Mouse (Mus musculus) heart, adult 2 months (tissue): ENCODE measurements around the gene Zpbp2. TPM values are rescaled to one million over a fixed set of nuclear protein-coding genes. Genes with fewer than 3 reads are reported as not detected.
A peak's percentile ranks its signal among the peaks of the same experiment; 100 is the strongest.

Experiments
- DNase-seq, 2 experiments: peaks; one replicate each; pipeline ENCODE4 v3.0.0; 2021
- H3K27ac ChIP-seq: fragments of 200-600 bp; 2 replicates; pipeline ENCODE4 v1.8.1; 2022
- H3K27me3 ChIP-seq: fragments of 200-500 bp; 2 replicates; pipeline ENCODE4 v1.6.1; 2012; ENCODE audit warnings: mild to moderate bottlenecking, low read length, inconsistent platforms, mixed read lengths; ENCODE audit not compliant: control insufficient read depth, insufficient read depth
- H3K36me3 ChIP-seq: fragments of 200-500 bp; 2 replicates; pipeline ENCODE4 v1.6.1; 2012; ENCODE audit warnings: low read length, inconsistent platforms; ENCODE audit not compliant: control insufficient read depth, insufficient read depth
- H3K4me1 ChIP-seq: fragments of 200-500 bp; 2 replicates; pipeline ENCODE4 v1.6.1; 2011; ENCODE audit warnings: low read length; ENCODE audit not compliant: control insufficient read depth, insufficient read depth
- H3K4me3 ChIP-seq: fragments of 200-600 bp; 2 replicates; pipeline ENCODE4 v1.8.1; 2022
- H3K79me2 ChIP-seq: fragments of 200-500 bp; replicated peaks from 2 replicates; pipeline ENCODE4 v1.6.1; 2012; ENCODE audit warnings: mild to moderate bottlenecking, inconsistent platforms, low read length, moderate library complexity, mixed read lengths; ENCODE audit not compliant: control insufficient read depth, insufficient read depth
- H3K9ac ChIP-seq: fragments of 200-500 bp; 2 replicates; pipeline ENCODE4 v1.6.1; 2012; ENCODE audit warnings: low read depth, mild to moderate bottlenecking, control low read depth, inconsistent platforms, low read length, mixed read lengths
- CTCF ChIP-seq: fragments of 200-600 bp; IDR thresholded peaks from 2 replicates; pipeline ENCODE4 v1.8.1; 2022; ENCODE audit warnings: antibody characterized with exemption, mild to moderate bottlenecking, moderate library complexity
- EP300 ChIP-seq: fragments of 200-500 bp; IDR thresholded peaks from 2 replicates; pipeline ENCODE4 v1.6.1; 2011; ENCODE audit warnings: low read depth, low read length, control low read depth; ENCODE audit not compliant: insufficient read depth
- POLR2A ChIP-seq: fragments of 200-500 bp; IDR thresholded peaks from 2 replicates; pipeline ENCODE4 v1.6.1; 2011; ENCODE audit warnings: mild to moderate bottlenecking, low read depth, low read length, control low read depth; ENCODE audit not compliant: insufficient read depth
- WGBS: fragments of 180-500 bp; shearing (Covaris S2); methylation state at CpG from one replicate; pipeline ENCODE4 v1.1.7; 2018; 5-methylcytosine and 5-hydroxymethylcytosine counted together
- intact Hi-C: fragments of 180-260 bp; cut with DNase I; formaldehyde crosslinking; loops from one replicate; pipeline ENCODE4 v1.15.1; 2025
- polyA plus RNA-seq: library from polyadenylated mRNA; depleted of rRNA; stranded (reverse); fragments of >200 nt; gene quantifications from 2 replicates; pipeline ENCODE4 v1.2.3, GENCODE M21; 2012
- total RNA-seq, 2 experiments: library from RNA; stranded (reverse); gene quantifications; 2 replicates each; pipeline ENCODE4 v1.2.3; 2021

The Zpbp2 gene
- total and polyA plus RNA-seq, 3 experiments, result not detected

DNA sequence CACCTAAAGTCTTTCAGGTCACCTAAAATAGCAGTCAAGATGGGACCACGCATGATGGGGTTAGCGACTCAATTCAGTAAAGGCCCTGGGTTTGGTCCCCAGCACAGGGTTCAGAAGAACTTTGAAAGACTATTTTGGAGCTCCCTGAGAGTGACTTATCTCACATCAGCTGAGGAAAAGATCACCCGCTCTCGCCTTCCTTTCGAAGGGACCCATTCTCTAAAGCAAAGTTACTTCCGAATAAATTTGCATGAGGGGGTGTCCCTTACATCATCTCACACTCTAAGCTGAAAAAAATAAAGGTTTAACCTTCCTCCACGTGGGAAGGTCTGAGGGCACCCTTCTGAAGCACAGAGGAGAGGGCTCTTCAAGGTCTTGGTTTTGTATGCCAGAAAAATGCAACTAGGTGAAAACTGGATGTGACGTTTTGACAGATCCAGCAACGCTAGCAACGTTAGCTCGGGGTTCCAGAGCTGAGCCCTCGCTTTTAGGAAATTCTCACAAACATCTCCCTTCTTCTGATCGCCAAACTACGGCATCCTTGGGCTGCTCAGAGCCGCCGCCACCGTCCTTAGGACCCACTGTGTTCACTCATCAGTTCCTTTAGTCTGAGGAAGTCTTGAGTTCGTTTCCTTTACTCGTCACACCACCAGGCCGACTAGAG lies 454 bp upstream of the Zpbp2 start:
- no peak overlapping the region for H3K27ac ChIP-seq
- H3K27me3 ChIP-seq, result peaks cover 11% of the 10 kb centered on the region
- TF ChIP-seq POLR2A (no peak), CTCF (no peak), EP300 (no peak)
- DNase-seq, result peak in 1 of 2 experiments; percentile 19
- H3K36me3 ChIP-seq, result no peaks in the 10 kb centered on the region
- H3K4me1 ChIP-seq, result 0 out of 2 replicates have a peak, but pooled peaks cover 3% of the 10 kb centered on the region
- H3K9ac ChIP-seq, result no peak overlapping the region
- H3K79me2 ChIP-seq, result no peaks in the 10 kb centered on the region
- intact Hi-C loops, result loop anchor here (2.0 kb wide), 1 partner anchor 46 kb away; no protein-coding TSS in a partner anchor
- 20% methylated on average over 20 of the region's 20 CpGs for WGBS
- H3K4me3 ChIP-seq, result peak overlapping the region; percentile 76

DNA sequence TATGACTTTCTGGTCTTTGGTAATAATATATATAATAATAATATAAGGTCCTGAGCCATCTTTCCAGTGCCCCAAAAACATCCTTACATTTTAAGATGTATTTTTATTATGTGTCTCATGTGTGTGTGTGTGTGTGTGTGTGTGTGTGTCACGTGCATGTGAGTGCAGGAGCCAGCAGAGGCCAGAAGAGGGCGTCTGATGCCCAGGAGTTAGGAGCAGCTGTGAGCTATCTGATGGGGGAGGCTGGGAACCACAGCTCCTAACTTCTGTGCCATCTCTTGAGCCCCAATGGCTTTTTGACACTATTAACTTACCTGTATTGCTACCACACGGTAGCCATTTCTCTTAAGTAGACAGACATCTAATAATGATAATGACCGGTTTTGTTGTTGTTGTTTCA lies 3.1 kb downstream of the Zpbp2 start:
- Histone ChIP-seq H3K36me3 (no peaks in the 10 kb centered on the region), H3K4me1 (0 out of 2 replicates have a peak, but pooled peaks cover 3% of the 10 kb centered on the region), H3K27ac (no peak overlapping the region), H3K4me3 (no peak overlapping the region), H3K27me3 (0 out of 2 replicates have a peak, but pooled peaks cover 3% of the 10 kb centered on the region), H3K9ac (no peak overlapping the region), H3K79me2 (no peaks in the 10 kb centered on the region)
- TF ChIP-seq CTCF, result no peak
- no peak for DNase-seq
- WGBS, result 89% methylated on average over 4 of the region's 4 CpGs
- intact Hi-C loops, result no loop called here

DNA sequence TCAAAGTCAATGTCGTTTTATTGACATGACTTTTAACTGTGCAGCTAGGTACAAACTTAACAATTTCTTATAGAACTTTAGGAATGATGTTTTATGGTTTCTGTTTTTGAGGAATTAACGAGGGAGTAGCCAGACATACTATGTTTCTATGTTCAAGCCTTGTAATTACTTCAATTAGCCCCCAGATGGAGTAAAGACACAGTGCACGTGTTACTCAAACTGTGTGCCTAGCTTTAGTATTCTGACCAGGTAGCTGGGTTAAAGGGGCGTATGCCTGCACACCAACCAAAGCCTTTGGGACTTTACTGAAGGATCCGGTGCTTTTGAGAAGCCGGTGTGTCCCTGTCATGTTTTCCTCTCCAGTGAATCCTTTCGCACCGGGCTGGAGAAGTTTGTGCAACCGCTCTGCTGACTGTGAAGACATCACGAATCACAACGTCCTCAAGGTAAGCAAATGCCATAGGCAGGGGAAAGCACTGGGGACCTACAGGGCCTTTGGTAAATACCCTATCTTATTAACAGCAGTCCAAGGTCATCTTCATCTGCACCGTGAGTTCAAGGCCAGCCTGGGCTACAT lies 4.3 kb downstream of the Zpbp2 start:
- 0 out of 2 replicates have a peak, but pooled peaks cover 3% of the 10 kb centered on the region for H3K4me1 ChIP-seq
- H3K4me3 ChIP-seq, result no peak overlapping the region
- WGBS, result 61% methylated on average over 12 of the region's 12 CpGs
- H3K79me2 ChIP-seq, result no peaks in the 10 kb centered on the region
- no peaks in the 10 kb centered on the region for H3K27me3 ChIP-seq
- intact Hi-C loops, result no loop called here
- no peaks in the 10 kb centered on the region for H3K36me3 ChIP-seq
- no peak overlapping the region for H3K9ac ChIP-seq
- no peak for DNase-seq
- no peak overlapping the region for H3K27ac ChIP-seq
- TF ChIP-seq CTCF, result peak; percentile 66
- TF ChIP-seq EP300, result no peak
- TF ChIP-seq POLR2A, result no peak

DNA sequence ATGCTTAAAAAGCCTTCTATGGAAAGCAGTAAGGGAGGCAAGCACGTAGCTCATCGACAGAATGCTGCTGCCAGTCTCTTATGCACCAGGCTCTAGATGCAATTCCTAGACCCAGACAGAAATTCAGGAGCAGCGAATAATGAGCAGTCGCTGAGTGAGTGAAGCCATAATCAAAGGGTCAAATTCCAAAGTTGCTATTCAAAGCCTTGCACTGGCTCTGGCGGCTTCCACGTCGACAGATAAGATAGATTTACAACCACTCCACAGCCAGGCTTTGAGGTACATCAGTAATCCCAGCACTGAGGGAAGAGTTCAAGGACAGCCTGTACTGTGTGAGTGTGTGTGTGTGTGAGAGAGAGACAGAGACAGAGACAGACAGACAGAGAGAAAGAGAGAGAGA lies 10.0 kb downstream of the Zpbp2 start:
- WGBS, result 23% methylated on average over 7 of the region's 7 CpGs

DNA sequence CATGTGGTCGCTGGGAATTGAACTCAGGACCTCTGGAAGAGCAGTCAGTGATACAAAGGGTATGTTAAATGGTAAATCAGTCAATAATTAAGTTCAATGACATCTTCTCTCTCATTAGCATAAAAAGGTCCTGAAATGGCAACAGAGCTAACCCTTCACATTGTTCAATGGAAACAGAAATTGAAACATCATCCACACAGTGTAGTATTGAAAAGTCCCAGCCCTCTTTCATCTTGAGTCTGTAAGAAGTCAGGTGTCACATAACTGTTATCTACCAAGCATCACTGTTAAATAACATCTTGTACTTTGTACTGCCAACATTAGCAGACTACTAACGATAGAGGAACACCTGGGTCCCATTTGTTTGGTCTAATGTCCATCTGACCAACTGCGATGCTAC lies 12.1 kb downstream of the Zpbp2 start:
- intact Hi-C loops, result no loop called here
- H3K4me1 ChIP-seq, result no peaks in the 10 kb centered on the region
- H3K27me3 ChIP-seq, result no peaks in the 10 kb centered on the region
- WGBS, result 84% methylated on average over 3 of the region's 3 CpGs
- no peak overlapping the region for H3K27ac ChIP-seq
- DNase-seq, result no peak
- no peak overlapping the region for H3K4me3 ChIP-seq
- H3K9ac ChIP-seq, result no peak overlapping the region
- TF ChIP-seq CTCF, result no peak
- TF ChIP-seq POLR2A, result no peak
- TF ChIP-seq EP300, result no peak
- no peaks in the 10 kb centered on the region for H3K36me3 ChIP-seq
- no peaks in the 10 kb centered on the region for H3K79me2 ChIP-seq

More for the DNA sequence above, 10.0 kb downstream of the Zpbp2 start:
- H3K27ac ChIP-seq, result no peak overlapping the region
- H3K9ac ChIP-seq, result no peak overlapping the region
- H3K79me2 ChIP-seq, result no peaks in the 10 kb centered on the region
- no peaks in the 10 kb centered on the region for H3K27me3 ChIP-seq
- TF ChIP-seq CTCF, result no peak
- no peak for TF ChIP-seq POLR2A
- TF ChIP-seq EP300, result no peak
- H3K36me3 ChIP-seq, result no peaks in the 10 kb centered on the region
- intact Hi-C loops, result no loop called here
- no peak for DNase-seq
- no peaks in the 10 kb centered on the region for H3K4me1 ChIP-seq
- no peak overlapping the region for H3K4me3 ChIP-seq

DNA sequence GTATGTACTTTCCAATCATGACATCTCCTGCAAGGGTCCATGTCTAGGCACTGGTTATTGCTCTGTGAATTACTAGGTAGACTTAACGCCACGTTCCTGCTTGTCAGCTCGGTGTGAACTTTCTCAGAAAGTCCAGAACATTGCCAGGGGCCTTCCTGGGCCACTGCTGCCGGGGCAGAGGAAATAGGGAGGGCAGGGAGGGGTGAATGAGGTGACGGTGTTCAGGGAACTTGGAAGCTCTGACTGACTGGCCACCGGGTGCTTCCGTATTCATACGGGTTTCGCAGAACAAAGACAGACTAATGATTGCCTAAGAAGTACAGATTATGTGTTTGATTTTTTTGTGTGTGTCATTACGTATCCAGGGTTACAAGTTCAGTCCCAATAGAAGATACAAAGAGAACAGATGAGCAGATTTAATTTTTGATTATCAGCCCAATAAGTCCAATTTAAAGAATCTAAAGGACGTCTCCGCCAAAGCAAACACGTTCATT lies 13.1 kb downstream of the Zpbp2 start:
- Histone ChIP-seq H3K4me3 (no peak overlapping the region), H3K4me1 (no peaks in the 10 kb centered on the region), H3K9ac (no peak overlapping the region), H3K27ac (no peak overlapping the region), H3K36me3 (no peaks in the 10 kb centered on the region), H3K79me2 (no peaks in the 10 kb centered on the region), H3K27me3 (no peaks in the 10 kb centered on the region)
- 69% methylated on average over 13 of the region's 13 CpGs for WGBS
- intact Hi-C loops, result no loop called here
- no peak for TF ChIP-seq CTCF
- no peak for TF ChIP-seq POLR2A
- TF ChIP-seq EP300, result no peak
- DNase-seq, result no peak
